Mouse (Mus musculus): Measurements from ENCODE around the gene 2010005H15Rik.
"Not testable (repeated sequence)": the region's sequence is repeated elsewhere in the genome, so short reads cannot be mapped to it uniquely, and the experiment has no call there.

2010005H15Rik gene

DNA sequence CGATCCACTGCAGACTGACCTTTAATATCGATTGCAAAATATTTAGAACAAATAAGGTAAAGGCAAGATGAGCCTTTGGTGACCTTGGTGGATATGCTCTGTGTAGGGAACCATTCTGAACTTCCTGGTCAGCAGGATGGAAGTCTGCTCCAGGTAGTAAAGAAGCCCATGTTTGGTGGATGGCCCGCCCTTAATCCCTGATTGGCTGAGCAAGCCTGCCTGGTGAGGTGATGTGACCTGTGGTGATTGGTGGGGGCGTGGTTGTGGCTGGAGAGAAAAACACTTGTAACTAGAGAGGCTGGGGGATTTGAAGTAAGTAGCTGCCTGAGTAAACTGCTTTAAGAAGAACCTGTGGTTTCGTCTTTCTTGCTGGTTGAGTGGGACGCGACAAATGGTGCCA is at the start of gene 2010005H15Rik:
TSS of gene 2010005H15Rik (plus strand) at position 301 of the 400 bp plus-strand sequence.
- DNase-seq (ENCODE audit: low read depth): not testable (repeated sequence)

- no peak for DNase-seq (ENCODE audit: low read depth)
Measured at GRCm38 (mm10) chr16:36176108-36176507, 45.2 kb upstream of the 2010005H15Rik start.

DNA sequence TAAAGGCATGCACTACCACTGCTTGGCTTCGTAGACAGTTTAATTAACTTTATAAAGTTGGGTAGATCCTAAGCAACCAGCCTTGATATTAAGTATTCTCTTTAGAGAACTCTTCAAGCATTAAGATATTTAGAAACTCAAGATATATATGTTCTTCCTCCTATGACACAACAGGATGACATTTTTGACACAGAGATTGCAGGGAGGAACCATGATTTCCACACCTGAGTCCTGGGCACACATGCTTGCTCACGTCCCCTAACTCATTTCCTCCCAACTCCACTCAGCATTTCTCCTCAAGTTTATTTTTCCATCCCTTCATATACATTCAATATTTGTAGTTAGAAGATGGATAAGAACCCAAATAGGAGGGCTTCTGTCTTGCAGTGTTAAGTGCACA is 41.4 kb upstream of the 2010005H15Rik start:
- DNase-seq (ENCODE audit: low read depth): no peak

DNA sequence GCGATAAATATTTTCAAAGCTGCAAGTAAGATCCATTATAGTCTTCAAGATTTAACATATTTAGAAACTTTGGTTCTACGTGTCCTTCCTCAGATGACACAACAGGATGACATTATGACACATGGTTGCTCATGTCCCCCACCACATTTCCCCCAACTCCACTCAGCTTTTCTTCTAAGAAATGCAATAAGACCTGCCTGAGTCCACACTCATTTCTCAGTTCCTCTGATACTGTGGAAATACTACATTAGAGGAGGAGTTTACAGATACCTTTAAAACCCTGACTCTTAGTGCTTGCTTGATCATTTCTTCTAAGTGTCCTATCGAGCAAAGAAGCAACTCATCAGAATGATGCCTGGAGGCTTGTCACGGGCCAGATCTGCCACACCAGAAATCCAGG is 37.4 kb upstream of the 2010005H15Rik start, which contains the start of gene Gm5483:
TSS of gene Gm5483 (plus strand) at position 301 of the 400 bp plus-strand sequence.
- DNase-seq (ENCODE audit: low read depth): not testable (repeated sequence)

DNA sequence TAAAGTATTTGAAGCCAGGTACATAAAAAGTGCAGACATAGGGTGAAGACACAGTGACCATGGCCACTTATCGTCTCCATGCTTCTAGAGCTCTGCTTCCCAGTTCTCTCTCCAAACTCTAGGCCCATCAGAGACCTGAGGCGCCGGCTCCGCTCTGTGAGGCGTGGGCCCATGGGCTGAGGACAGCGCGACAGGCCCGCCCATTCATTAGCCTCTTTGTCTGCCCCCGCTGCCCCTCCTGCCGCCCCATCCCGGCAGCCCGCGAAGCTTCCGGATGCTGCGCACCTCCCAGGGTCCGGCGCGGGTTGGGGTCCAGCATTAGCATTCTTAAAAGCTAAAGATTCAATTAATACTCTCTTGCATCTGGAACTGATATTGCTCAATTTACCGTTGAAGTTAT is 22.0 kb upstream of the 2010005H15Rik start:
- DNase-seq (ENCODE audit: low read depth): no peak

DNA sequence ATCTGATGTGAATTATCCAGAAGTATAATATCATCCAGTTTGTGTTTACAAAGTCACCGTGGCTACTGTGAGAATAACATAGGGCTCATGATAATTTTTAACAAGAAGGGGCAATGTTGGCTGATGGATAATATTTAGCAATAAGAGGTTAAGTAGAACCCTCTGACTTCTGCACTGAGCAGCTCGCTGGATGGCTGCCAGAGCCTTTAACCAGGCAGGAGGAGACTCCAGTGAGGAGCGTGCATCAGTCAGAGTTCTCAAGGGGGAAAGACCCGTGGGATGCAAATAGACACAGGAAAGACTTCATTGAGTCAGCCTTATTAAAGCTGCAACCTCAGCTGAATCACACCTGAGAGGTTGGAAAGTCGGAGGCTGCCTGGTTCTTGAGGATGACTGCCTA is 17.4 kb upstream of the 2010005H15Rik start:
- DNase-seq (ENCODE audit: low read depth): no peak

DNA sequence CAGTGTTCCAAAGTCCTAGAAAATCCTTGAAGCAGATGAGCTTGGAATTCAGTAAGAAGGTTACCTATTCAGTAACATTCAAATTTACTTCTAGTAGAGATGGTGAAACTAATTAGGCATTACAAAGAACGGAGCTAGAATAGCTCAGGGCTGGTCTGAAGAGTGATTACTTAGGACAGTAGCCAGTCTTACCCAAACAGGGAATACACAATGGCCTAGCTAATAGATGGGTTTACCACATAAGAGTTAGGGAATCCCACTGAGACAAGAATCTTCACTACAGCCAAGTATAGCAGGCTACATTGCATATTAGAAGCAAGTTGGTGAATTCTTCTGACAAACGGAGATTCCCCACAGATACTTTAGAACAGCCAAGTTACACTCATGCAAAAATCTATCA is 15.6 kb upstream of the 2010005H15Rik start:
- not testable (repeated sequence) for DNase-seq (ENCODE audit: low read depth)

GRCm38 (mm10) chr16:36209967-36210453 is 11.3 kb upstream of the 2010005H15Rik start, which contains the start of gene Gm5416:
TSS of gene Gm5416 (plus strand) at chr16:36210403.
- DNase-seq (ENCODE audit: low read depth): no peak

GRCm38 (mm10) chr16:36260585-36260984 is 39.3 kb downstream of the 2010005H15Rik start:
- not testable (repeated sequence) for DNase-seq (ENCODE audit: low read depth)

GRCm38 (mm10) chr16:36276796-36277195 is 55.5 kb downstream of the 2010005H15Rik start, which contains the start of gene Stfa1:
TSS of gene Stfa1 (plus strand) at chr16:36276951.
- not testable (repeated sequence) for DNase-seq (ENCODE audit: low read depth)

DNA sequence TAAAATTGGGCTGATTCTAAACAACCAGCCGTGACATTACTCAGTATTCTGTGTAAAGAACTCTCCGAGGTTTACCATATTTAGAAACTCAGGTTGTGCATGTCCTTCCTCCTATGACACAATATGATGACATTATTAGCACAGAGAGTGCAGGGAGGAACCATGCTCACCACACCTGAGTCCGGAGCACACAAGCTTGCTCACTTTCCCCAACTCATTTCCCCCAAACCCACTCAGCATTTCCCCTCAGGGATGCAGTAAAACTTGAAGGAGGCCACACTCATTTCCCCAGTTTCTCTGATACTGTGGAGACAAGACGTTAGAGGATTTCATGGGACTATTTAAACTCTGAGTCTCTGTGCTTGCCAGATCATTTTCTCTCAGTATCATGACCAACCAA is 67.9 kb downstream of the 2010005H15Rik start:
- DNase-seq (ENCODE audit: low read depth): no peak
